Mouse (Mus musculus): ENCODE results near the gene Gatad2b.
"Not testable (repeated sequence)": the region's sequence is repeated elsewhere in the genome, so short reads cannot be mapped to it uniquely, and the experiment has no call there.

The Gatad2b gene

DNA sequence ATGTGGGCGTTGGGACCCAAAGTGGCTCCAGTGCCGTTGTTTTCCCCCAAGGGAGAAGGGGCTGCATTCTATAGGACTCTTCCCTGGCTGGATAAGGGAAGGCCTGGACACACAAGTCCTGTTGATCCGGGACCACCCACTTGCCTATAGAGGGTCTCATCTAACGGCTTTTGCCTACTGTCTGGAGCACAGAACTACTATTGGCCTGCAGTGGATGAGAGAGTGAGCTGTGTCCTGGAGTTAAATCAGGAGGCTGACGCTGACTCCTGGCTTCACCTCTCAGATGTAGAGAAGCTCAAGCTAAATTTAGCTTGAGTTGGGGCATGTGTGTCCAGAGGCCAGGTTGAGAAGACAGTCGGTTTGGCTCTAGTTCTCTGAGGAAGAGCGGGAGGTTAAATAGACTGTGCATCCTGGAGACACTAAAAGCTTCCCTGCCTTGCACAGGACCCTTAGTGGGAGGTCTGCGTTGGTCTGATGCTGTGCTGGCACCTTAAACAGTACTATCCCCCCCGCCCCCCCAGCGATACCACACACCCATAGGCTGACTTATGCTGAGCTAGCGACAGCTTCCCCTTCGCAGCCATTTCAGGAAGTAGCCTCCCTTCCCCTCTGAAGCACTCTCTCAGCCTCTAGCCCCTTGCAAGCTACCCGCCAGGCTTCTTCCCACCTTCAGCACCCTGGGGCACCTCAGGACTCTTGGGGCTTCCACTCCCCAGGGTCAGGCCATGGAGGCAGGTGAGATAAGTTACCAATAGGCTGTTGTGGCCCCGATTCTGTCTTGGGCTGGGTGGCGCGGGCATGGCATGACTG is 26.8 kb upstream of the Gatad2b start:
- no peak for DNase-seq (ENCODE audit: low spot score)

DNA sequence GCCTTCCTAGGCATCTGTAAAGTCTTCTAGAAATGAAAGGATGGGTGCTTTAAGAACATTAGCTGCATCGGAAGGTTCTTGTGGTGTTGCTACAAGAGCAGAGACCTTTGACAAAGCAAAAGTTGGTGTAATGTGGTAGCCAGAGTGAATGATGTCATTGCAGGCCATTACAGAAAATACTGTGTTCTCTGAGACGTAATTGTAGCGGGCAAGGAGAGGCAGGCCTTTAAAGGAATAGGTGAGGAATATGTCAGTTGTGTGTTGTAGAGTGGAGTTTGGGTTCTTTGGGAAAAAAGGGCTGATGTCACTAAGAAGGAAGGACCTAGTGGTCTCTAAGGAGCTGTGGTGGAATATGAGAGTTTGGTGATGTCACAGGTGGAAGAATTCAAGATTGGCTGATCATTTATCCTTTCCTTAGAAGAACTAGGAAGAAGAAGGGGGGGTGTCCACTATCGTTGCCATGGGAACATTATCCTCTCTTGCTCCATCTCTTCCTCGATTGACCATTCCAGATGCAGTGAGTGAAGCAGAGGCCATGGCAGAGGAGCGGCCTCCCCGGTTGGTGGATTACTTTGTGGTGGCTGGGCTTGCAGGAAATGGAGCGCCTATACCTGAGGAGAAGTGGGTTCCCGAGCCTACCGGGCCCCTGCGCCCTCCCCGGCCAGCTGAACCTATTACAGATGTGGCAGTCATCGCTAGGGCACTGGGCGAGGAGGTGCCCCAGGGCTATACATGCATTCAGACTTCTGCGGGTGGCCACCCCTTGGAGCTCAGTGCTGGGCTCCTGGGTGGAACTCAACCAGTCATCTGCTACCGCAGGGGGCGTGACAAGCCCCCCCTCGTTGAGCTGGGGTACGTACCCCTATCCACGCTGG is 25.8 kb upstream of the Gatad2b start:
- DNase-seq (ENCODE audit: low spot score) = no peak

DNA sequence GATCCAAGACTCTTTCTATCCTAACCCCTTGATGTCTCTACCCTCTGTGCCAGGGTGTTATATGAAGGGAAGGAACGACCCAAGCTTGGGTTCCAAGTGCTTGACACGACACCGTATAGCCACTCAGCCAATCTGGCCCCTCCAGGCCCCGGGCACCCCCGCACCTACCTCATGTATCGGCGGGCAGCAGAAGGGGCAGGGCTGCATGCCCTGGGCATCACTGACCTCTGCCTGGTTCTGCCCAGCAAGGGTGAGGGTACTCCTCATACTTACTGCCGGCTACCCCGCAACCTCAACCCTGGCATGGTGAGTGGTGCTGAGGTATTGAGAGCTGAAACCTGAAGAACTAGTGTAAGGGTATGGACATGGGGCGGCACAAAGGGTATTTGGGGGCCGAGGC is 24.8 kb upstream of the Gatad2b start:
- no peak for DNase-seq (ENCODE audit: low spot score)

DNA sequence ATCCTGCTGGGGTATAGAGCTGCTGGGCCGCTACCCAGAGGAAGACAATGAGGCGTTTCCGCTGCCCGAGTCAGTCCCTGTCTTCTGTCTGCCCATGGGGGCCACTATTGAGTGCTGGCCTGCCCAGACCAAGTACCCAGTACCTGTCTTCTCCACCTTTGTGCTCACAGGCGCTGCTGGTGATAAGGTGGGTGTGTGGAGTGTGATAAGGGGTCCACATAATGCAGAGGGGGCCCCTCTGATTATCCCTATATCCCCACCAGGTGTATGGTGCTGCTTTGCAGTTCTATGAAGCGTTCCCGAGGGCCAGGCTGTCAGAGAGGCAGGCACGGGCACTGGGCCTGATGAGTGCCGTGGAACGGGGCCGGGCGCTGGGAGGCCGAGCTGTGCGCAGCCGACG is 24.0 kb upstream of the Gatad2b start:
- no peak for DNase-seq (ENCODE audit: low spot score)

DNA sequence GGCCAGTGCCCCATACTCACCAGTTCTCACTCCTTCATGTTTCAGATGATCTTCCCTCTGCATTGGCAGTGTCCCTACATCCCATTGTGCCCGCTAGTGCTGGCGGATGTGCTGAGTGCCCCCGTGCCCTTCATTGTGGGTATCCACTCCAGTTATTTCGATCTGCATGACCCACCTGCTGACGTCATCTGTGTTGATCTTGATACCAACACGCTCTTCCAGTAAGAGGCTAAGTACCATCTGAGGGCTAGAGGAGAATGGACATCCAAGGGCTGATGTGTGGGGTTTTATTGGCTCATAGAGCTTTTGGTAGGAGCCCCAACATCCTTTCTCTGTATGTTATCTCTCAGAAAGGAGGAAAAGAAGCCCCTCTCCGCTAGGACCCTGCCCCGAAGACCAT is 22.2 kb upstream of the Gatad2b start:
- DNase-seq (ENCODE audit: low spot score) = no peak

DNA sequence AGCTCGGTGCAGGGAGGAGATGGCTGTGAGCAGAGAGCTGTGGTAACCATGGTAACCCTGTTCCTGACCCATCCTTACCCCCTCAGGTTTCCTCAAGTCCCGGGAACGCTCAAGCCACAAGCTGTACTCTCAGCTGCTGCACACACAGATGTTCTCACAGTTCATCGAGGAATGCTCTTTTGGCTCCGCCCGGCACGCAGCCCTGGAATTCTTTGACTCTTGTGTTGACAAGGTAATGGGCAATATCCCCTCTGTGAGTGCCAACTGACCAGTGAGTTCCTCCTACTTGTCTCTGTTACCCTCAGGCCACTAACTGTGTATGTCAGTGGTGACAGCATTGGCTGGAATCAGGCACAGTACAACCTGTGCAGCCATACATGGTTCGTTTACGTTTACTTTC is 20.8 kb upstream of the Gatad2b start:
- DNase-seq (ENCODE audit: low spot score) = no peak

DNA sequence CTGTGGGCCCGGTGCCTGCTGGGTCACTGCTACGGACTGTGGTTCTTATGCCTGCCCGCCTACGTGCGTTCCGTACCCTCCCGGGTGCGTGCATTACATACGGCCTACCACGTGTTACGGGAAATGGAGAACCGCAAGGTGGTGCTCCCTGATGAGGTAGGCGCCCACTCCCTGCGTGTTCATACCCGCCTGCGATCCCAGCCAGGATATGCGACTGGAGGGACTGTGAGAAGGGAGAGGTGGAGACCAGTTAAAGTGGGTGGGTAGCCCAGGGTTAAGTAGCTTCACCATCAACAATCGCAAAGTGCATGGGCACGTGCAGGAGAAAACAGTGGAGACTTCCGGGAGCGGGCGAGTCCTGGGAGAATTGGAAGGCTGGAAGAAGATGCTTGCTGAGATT is 19.1 kb upstream of the Gatad2b start:
- no peak for DNase-seq (ENCODE audit: low spot score)

DNA sequence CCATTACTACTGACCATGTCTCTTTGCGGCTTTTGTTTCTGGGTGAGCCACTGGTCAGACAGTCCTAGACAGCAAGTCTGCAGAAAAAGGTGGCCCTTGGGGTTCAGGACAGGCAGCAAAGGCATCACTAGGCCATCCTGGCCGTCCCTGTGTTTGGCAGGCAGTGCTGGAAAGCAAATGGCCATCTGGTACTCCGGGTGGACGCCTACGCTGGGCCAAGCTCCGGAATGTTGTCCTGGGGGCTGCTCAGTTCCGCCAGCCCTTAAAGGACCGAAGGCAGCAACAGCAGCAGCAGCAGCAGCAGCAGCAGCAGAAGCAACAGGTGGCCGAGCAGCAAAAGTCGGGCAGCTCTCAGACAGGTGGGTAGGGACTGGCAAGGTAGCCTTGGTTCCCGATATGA is 17.7 kb upstream of the Gatad2b start:
- no peak for DNase-seq (ENCODE audit: low spot score)

DNA sequence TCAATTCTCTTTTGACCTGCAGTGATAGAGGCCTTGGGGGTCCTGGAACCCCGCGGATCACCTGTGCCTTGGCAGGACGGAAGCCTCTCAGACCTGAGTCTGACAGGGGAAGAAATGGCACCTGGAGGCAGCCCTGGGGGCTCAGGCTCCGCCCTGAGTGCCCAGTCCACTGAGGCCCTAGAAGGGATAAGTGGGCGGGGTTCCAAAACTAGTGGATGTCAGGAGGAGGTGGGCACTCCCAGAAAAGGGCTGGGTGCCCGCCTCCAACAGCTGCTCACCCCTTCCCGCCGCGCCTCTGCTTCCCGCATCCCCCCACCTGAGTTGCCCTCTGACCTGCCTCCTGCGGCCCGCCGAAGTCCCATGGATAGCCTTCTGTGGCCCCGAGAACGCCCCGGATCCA is 16.1 kb upstream of the Gatad2b start:
- no peak for DNase-seq (ENCODE audit: low spot score)

DNA sequence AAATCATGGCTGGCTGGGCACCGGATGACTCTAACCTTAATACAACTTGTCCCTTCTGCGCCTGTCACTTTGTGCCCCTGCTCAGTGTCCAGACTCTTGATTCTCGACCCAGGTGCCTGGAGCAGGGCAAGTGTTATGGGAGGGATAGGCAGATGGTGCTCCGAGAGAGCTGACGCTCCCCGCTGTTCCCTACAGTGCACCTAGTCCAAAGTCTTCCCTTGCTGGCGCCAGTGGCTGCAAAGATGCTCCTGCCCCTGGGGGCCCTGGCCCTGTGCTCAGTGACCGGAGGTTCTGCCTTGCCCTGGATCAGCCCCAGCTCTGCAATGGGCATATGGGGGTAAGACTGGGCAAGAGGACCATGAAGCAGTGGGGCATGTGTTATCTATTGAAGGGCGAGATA is 15.2 kb upstream of the Gatad2b start:
- no peak for DNase-seq (ENCODE audit: low spot score)

DNA sequence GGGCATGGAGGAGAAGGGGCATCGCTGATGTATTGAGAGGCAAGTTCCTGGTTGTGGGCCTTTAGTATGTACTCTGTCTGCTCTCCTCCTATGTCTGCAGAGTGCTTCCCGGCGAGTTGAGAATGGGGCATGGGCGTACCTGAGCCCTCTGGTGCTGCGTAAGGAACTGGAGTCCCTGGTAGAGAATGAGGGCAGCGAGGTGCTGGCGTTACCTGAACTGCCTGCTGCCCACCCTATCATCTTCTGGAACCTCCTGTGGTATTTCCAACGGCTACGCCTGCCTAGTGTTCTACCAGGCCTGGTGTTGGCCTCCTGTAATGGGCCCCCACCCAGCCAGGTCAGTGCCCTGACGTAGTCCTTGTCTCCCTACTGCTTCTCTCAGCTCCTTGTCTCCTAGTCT is 14.8 kb upstream of the Gatad2b start:
- no peak for DNase-seq (ENCODE audit: low spot score)

DNA sequence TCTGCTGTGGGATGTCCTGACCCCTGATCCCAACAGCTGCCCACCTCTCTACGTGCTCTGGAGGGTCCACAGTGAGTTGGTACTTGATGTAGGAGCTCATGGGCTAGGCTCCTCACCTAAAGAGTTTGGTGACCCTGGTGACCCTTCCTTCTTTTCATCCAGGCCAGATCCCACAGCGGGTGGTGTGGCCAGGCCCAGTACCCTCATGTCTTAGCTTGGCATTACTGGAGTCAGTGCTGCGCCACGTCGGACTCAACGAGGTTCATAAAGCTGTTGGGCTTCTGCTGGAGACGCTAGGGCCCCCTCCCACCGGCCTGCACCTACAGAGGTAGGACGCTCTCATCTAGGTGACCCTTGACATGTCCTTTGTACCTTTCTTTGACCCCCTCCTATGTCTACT is 13.8 kb upstream of the Gatad2b start:
- DNase-seq (ENCODE audit: low spot score) = no peak

DNA sequence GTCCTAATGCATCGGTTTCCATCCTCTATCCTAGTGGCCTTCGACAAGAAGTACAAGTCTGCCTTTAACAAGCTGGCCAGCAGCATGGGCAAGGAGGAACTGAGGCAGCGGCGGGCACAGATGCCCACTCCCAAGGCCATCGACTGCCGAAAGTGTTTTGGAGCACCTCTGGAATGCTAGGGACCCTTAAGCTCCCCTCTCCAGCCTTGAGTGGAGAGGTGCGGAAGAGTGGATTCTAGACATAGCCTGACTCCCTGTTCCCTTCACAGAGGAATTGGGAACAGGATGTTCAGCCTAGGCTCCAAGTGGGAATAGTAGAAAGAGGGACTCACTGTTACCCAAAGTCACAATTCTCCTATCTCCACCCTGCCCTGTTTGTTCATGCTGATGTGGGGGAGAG is 13.2 kb upstream of the Gatad2b start:
- no peak for DNase-seq (ENCODE audit: low spot score)

DNA sequence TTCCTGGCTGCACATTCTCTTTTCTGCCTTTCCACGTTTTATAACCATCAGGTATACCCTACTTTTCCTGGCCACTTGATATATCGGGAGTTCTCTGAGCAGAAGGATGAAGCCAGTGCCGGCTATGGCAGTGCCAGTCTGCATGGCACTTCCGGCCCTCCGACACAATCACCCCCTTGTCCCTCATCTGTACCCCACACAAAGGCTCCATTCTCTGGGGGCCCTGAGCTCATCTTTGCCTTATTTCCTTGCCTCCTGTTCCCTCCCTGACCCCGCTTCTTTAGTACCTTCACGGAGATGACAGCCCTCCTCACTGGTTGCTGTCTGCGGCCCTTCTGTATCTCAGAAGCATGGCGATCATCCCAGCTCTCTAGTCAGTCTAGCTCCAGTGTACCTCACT is 12.3 kb upstream of the Gatad2b start:
- DNase-seq (ENCODE audit: low spot score) = no peak

DNA sequence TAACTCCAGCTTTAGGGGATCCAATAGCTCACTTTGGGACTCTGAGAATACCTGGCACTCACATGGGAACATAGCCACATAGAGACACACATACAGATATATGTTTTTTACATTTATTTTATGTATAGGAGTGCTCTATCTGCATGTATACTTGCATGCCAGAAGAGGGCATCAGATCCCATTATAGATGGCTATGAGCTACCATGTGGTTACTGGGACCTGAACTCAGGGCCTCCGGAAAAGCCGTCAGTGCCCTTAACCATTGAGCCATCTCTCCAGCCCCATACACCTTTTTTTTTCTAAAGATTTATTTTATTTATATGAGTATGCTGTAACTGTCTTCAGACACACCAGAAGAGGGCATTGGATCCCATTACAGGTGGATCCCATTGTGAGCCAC is 8.8 kb upstream of the Gatad2b start:
- DNase-seq (ENCODE audit: low spot score) = no peak

DNA sequence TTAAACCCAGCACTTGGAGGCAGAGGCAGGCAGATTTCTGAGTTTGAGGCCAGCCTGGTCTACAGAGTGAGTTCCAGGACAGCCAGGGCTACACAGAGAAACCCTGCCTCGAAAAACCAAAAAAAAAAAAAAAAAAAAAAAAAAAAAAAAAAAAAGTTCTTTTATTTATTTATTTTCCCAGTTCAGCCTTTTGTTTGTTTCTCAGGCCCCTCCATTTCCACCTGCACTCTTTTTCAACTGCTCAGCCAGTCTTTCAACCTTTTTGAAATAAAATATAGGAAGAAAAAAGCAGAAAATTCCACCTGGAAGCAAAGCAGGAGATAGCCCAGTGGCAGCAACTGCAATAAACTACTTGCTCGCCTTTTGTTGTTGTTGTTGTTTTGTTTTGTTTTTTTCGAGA is 3.6 kb upstream of the Gatad2b start:
- DNase-seq (ENCODE audit: low spot score) = not testable (repeated sequence)

DNA sequence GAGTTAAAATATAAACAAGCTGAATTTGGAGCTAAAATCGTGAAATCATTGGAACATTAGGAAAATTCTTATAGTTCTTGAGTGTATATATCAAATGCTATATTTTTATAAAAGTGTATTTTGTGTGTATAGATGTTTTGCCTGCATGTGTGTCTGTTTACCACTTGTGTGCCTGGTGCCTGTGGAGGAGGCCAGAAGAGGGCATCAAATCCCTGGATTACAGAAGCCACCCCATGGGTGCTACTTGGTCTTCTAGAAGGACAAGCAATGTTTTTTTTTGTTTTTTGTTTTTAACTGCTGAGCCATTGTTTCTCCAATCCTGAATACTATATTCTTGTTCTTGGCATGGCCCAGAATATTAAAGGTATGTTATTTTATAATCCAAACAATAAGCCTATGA is 2.4 kb upstream of the Gatad2b start:
- no peak for DNase-seq (ENCODE audit: low spot score)

DNA sequence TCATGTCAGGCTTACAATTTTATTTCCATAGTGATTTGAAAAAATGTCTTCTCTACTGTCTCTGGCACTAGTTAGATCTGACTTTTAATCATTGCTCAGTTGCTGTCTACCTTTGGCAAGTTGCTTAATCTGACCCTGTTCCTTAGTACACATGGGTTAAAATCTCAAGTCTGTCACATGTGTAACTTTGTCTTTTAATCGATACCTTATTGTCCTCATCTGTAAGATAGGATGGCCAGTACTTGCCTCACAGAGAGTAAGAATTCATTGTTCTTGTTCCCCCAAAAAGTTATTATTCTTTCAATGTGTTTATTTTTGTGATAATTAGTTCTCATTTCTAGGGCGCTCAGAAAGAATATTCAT is 1.0 kb upstream of the Gatad2b start:
- no peak for DNase-seq (ENCODE audit: low spot score)

DNA sequence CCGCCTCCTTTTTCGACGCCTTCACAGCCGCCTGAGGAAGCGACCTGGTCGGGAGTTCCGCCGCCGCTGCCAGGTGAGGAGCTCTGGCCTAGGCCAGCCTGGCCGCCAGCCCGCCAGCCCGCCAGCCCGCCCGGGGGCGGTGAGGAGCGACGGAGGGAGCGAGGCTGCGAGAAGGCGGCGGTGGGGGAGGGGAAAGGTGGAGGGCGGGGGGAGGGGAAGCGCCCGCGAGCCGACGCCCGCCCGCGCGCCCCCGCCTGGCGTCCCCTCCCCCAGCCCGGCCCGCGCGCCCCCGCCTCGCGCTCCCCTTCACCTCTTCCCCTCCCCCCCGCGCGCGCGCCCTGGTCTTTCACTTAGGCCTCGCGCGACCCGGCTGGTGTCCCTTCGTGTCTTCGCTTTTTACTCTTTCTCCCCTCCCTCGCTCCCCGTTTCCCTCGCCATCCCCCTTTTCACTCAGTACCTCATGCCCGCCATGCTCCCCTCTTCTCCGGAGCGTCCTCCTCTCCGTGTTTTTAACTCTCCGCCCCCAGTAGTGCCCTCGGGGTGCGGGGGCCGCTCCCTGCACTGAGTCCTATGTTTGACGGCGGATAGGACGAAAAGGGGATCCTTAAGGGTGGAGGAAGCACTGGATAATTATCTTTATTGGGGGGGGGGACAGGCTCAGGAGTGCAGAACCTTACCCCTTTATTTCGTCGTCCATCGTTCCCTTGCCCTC is 530 bp downstream of the Gatad2b start:
- DNase-seq (ENCODE audit: low spot score) = peak; percentile 54

DNA sequence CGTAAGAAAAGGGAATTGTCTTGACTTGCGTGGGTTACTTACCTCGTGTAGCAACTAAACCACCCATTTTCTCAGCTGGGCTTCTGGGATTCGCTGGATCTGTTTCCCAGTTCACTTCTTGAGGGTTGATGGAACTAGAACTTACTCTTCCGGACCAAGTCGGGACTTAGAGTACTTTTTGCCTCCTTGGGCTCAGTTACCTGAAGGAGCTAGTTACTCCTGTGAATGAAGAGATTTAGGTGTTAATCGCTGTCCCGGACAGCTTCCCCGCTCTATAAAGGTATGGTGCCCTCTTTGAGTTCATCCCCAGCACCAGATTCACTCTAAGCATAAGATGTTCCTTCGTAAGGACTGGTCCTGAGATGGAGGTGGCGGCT is 1.1 kb downstream of the Gatad2b start:
- no peak for DNase-seq (ENCODE audit: low spot score)

DNA sequence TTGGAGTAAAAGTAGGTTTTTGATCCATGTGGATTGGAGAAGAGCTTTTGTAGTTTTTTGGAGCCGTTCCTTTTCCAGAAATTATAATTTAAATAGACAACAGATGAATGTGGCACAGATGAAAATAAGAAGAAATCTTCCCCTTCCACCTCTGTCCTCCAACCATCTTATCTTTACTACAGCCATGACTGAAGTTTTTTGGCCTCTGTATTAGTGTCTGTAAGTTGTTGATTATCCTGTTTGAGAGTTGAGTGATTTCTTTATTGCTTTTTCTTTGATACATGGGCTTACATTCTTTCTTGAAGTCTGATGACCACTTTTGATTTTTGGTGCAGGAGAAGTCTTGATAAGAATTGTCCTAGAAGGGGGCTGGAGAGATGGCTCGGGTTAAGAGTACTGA is 1.7 kb downstream of the Gatad2b start:
- DNase-seq (ENCODE audit: low spot score) = no peak

DNA sequence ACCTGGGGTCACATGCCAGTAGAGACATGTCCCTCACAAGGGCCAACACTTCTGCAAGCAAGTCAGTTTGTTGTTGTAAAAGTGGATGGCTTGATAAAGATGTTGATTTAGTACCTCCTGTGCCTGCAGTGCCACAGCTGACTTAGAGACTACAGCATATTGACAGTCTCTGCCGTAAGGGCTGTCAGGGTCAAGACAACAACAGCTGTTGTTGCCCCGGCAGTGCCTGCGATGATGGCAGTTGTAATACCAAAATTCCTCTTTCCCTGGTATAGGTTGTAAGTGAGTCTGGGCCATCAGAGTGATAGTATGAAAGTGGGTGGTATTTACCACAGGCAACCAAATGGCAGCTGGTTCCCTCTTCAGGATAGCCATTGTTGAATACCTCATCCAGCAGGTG is 12.8 kb downstream of the Gatad2b start:
- no peak for DNase-seq (ENCODE audit: low spot score)

DNA sequence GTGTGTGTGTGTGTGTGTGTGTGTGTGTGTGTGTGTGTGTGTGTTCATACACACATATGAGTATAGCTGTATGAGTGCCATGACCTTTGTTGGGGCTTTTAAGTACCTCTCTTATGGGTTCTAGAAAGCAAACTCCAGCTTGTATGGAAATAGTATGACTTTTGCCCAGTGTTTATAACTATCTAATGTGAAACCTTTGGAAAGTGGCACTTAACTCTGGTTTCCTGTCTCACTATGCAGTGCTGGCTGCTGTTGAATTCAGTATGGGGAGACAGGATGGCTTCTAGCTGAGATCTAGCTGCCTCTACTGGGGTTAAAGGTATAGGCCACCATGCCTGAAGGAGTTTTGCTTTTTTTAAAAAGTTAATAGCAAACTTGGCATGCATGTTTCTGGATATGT is 16.6 kb downstream of the Gatad2b start:
- no peak for DNase-seq (ENCODE audit: low spot score)
